Mouse (Mus musculus) C2C12 (cell line): ENCODE measurements around the gene Slc9a7.

Experiments
- CTCF ChIP-seq: IDR thresholded peaks from one replicate; pipeline ENCODE4 v1.5.1; 2011; ENCODE audit not compliant: control insufficient read depth, insufficient read depth, insufficient read length
- MAX ChIP-seq: IDR thresholded peaks from one replicate; pipeline ENCODE4 v1.6.1; 2011; ENCODE audit warnings: mild to moderate bottlenecking, control low read depth
- USF1 ChIP-seq: IDR thresholded peaks from one replicate; pipeline ENCODE4 v1.6.1; 2011; ENCODE audit warnings: low read depth, mild to moderate bottlenecking, control low read depth, moderate library complexity

- no peak for TF ChIP-seq CTCF
- no peak for TF ChIP-seq MAX
- no peak for TF ChIP-seq USF1
These were observed 166.1 kb downstream of the Slc9a7 start for GRCm38 (mm10) chrX:20125481-20125880.
